Mouse (Mus musculus): ENCODE measurements around the gene Col7a1. TPM values are rescaled to one million over a fixed set of nuclear protein-coding genes. Genes with fewer than 3 reads are reported as not detected.
A peak's percentile ranks its signal among the peaks of the same experiment; 100 is the strongest.

The Col7a1 gene
- polyA plus RNA-seq, 1 experiment from 2014 or later: 3.1 TPM

- 35% methylated on average over 17 of the region's 17 CpGs for WGBS
- H3K4me3 ChIP-seq: no peak overlapping the region
These were observed 56.4 kb downstream of the Col7a1 start for GRCm38 (mm10) chr9:109009636-109010315.

DNA sequence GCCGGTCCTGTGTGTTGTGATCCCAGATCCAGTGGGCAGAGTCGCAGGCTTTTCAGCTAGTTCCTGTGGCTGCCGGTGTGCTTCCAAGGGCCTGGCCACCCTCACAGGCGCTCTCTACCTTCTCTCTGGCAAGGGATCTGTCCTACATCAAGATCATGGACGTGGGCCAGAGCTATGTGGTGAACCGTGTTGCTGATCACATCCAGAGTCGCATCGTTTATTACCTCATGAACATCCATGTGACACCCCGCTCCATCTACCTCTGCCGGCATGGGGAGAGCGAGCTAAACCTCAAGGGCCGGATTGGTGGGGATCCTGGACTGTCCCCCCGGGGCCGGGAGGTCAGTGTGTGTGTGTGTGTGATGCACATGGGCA is 56.9 kb downstream of the Col7a1 start:
- H3K9me3 ChIP-seq (replicated peaks): no peaks in the 10 kb centered on the region
- H3K27ac ChIP-seq: peak overlapping the region; percentile 4; the same call in 1 of the 2 replicates
- H3K4me1 ChIP-seq: peaks cover 26% of the 10 kb centered on the region
- H3K36me3 ChIP-seq: no peaks in the 10 kb centered on the region
- 78% methylated on average over 14 of the region's 14 CpGs for WGBS
- no peaks in the 10 kb centered on the region for H3K27me3 ChIP-seq (ENCODE audit: low read depth, poor library complexity, severe bottlenecking)
- DNase-seq (ENCODE audit: low spot score): no peak
- H3K4me3 ChIP-seq: no peak overlapping the region

More at GRCm38 (mm10) chr9:109009636-109010315, 56.4 kb downstream of the Col7a1 start:
- H3K27ac ChIP-seq: peak overlapping the region; percentile 17; the same call in 1 of the 2 replicates
- H3K4me1 ChIP-seq: peaks cover 26% of the 10 kb centered on the region
- no peak for DNase-seq (ENCODE audit: low spot score)
- no peaks in the 10 kb centered on the region for H3K9me3 ChIP-seq (replicated peaks)
- H3K36me3 ChIP-seq: no peaks in the 10 kb centered on the region
- H3K27me3 ChIP-seq (ENCODE audit: low read depth, poor library complexity, severe bottlenecking): no peaks in the 10 kb centered on the region

DNA sequence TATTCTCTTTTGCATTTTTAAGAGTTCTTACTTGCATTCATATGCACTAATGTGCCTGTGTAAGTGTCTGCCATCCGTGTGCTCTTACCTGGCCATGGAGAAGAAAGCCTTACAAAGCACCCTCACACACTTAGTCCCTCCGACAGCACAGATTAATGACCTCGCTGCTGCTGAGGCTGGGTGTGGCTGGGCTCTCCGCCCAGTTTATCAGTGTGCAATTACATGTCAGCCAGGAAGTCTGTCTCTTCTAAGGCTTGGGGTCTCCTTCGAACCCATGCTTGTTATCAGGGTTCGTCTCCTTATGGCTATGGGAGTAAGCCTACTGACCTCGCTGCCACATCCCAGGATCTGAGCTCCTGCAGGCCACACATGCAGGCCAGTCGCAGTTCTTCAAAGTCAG is 62.0 kb downstream of the Col7a1 start:
- 0 out of 2 replicates have a peak, but pooled peaks cover 8% of the 10 kb centered on the region for H3K4me1 ChIP-seq
- DNase-seq (ENCODE audit: low spot score): no peak
- no peak overlapping the region for H3K4me3 ChIP-seq
- H3K36me3 ChIP-seq: no peaks in the 10 kb centered on the region
- H3K27ac ChIP-seq: no peak overlapping the region
- H3K9me3 ChIP-seq (replicated peaks): no peaks in the 10 kb centered on the region
- no peaks in the 10 kb centered on the region for H3K27me3 ChIP-seq (ENCODE audit: low read depth, poor library complexity, severe bottlenecking)
- WGBS: 53% methylated on average over 8 of the region's 8 CpGs

DNA sequence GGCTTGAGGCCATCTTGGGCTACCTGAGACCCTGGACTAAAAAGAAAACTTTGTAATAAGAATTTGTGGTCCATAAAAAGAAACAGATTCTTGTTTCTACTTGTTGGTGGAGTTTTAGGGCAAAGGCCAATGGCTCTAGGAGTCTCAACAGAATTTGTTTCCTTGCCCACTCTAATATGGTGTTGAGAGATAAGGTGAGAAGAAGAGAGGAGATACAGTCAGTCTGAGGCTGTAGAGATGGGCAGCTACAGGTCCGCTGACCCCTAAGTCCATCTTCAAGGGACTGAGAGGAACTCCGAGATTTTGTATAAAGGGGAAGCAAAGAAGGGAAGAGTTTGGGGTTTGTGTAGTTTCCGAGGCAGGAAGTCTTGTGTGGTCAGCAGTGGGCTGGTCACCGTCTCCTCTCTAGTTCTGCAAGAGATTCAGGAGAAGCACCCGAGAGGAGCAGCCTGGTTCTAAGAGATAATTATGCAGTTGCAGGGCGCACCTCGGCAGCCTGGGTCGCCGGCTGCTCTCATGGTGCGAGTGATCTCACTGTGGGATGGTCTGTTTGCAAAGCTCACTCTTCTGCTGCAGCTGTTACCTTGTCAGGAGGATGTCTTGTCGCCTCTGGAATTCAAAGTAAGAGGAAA is 63.7 kb downstream of the Col7a1 start:
- H3K27ac ChIP-seq: no peak overlapping the region
- no peak for DNase-seq (ENCODE audit: low spot score)
- 47% methylated on average over 11 of the region's 11 CpGs for WGBS

DNA sequence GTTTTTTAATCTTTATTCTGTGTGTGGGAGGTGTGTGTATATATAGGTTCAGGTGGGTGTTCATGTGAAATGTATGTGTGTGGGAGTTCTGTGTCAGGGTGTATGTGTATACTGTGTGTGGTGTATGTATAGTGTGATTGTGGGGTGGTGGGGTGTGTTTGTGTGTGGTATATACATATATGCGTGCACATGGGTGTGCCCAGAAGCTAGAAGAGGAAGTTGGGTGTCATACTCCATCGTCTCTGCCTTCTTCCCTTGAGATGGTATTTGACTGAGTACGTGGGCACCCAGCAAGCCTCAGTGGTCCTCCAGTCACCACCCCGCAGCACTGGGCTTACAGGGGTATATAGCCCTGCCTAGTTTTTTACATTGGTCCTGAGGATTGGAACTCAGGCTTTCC is 68.0 kb downstream of the Col7a1 start:
- H3K9me3 ChIP-seq (replicated peaks): no peaks in the 10 kb centered on the region
- H3K27me3 ChIP-seq (ENCODE audit: low read depth, poor library complexity, severe bottlenecking): no peaks in the 10 kb centered on the region
- no peak for DNase-seq (ENCODE audit: low spot score)
- H3K4me1 ChIP-seq: no peaks in the 10 kb centered on the region
- no peak overlapping the region for H3K27ac ChIP-seq
- 81% methylated on average over 4 of the region's 4 CpGs for WGBS
- H3K36me3 ChIP-seq: no peaks in the 10 kb centered on the region
- H3K4me3 ChIP-seq: no peak overlapping the region

More for the DNA sequence above, 63.7 kb downstream of the Col7a1 start:
- no peak overlapping the region for H3K4me3 ChIP-seq
- 0 out of 2 replicates have a peak, but pooled peaks cover 7% of the 10 kb centered on the region for H3K4me1 ChIP-seq
- no peaks in the 10 kb centered on the region for H3K9me3 ChIP-seq (replicated peaks)
- H3K27me3 ChIP-seq (ENCODE audit: low read depth, poor library complexity, severe bottlenecking): no peaks in the 10 kb centered on the region
- no peaks in the 10 kb centered on the region for H3K36me3 ChIP-seq

GRCm38 (mm10) chr9:109022866-109023685 is 69.7 kb downstream of the Col7a1 start:
- no peaks in the 10 kb centered on the region for H3K9me3 ChIP-seq (replicated peaks)
- no peaks in the 10 kb centered on the region for H3K27me3 ChIP-seq (ENCODE audit: low read depth, poor library complexity, severe bottlenecking)
- H3K36me3 ChIP-seq: no peaks in the 10 kb centered on the region
- WGBS: 91% methylated on average over 17 of the region's 17 CpGs
- no peak overlapping the region for H3K27ac ChIP-seq
- H3K4me3 ChIP-seq: no peak overlapping the region
- no peaks in the 10 kb centered on the region for H3K4me1 ChIP-seq
- DNase-seq (ENCODE audit: low spot score): no peak

DNA sequence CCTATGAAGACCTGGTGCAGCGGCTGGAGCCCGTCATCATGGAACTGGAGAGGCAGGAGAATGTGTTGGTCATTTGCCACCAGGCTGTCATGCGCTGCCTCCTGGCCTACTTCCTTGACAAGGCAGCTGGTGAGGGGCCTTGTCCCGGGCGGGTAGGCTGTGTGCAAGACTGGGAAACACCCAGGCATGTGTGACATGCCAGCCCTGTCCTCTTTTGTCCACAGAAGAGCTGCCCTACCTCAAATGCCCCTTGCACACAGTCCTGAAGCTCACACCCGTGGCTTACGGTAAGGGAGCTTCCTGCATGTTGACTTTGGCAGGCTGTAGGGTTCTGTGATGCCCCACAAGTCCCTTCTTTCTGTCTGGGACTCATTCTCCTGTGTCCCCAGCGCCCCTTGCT is 74.1 kb downstream of the Col7a1 start:
- no peaks in the 10 kb centered on the region for H3K27me3 ChIP-seq (ENCODE audit: low read depth, poor library complexity, severe bottlenecking)
- H3K4me1 ChIP-seq: no peaks in the 10 kb centered on the region
- H3K27ac ChIP-seq: no peak overlapping the region
- DNase-seq (ENCODE audit: low spot score): no peak
- 0 out of 2 replicates have a peak, but pooled peaks cover 2% of the 10 kb centered on the region for H3K36me3 ChIP-seq
- WGBS: 85% methylated on average over 8 of the region's 8 CpGs
- no peaks in the 10 kb centered on the region for H3K9me3 ChIP-seq (replicated peaks)
- no peak overlapping the region for H3K4me3 ChIP-seq

GRCm38 (mm10) chr9:109028421-109028820 is 75.0 kb downstream of the Col7a1 start:
- Histone ChIP-seq H3K4me3 (no peak overlapping the region), H3K27me3 (ENCODE audit: low read depth, poor library complexity, severe bottlenecking) (no peaks in the 10 kb centered on the region), H3K9me3 (replicated peaks) (no peaks in the 10 kb centered on the region), H3K4me1 (no peaks in the 10 kb centered on the region), H3K36me3 (0 out of 2 replicates have a peak, but pooled peaks cover 2% of the 10 kb centered on the region), H3K27ac (no peak overlapping the region)
- WGBS: 82% methylated on average over 3 of the region's 3 CpGs
- no peak for DNase-seq (ENCODE audit: low spot score)

DNA sequence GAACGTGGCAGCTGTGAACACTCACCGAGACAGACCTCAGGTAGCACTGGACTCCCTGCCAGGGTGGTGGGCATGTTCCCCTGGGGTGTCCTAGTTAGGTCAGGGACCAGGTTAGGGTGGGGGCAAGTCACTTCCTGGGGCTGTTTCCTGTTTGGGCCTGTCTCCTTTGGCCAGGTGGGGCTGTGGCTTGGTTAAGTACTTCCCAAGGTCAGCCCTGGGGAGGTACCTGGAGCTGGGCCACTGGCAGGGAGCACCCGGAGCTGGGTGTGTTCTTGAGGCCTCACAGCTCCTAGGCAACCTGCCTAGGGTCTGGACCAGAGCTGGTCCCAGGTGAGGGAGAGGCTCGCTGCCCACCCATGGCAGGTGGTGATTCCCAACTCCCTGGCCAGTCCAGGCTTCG is 75.5 kb downstream of the Col7a1 start:
- Histone ChIP-seq H3K27ac (no peak overlapping the region), H3K4me1 (no peaks in the 10 kb centered on the region), H3K36me3 (0 out of 2 replicates have a peak, but pooled peaks cover 2% of the 10 kb centered on the region), H3K4me3 (no peak overlapping the region), H3K9me3 (replicated peaks) (no peaks in the 10 kb centered on the region), H3K27me3 (ENCODE audit: low read depth, poor library complexity, severe bottlenecking) (no peaks in the 10 kb centered on the region)
- DNase-seq (ENCODE audit: low spot score): no peak
- WGBS: 81% methylated on average over 5 of the region's 5 CpGs

GRCm38 (mm10) chr9:109030312-109030711 is 76.9 kb downstream of the Col7a1 start:
- H3K9me3 ChIP-seq (replicated peaks): no peaks in the 10 kb centered on the region
- H3K27me3 ChIP-seq (ENCODE audit: low read depth, poor library complexity, severe bottlenecking): no peaks in the 10 kb centered on the region
- no peak for DNase-seq (ENCODE audit: low spot score)
- peak overlapping the region; percentile 8; the same call in 1 of the 2 replicates for H3K27ac ChIP-seq
- no peaks in the 10 kb centered on the region for H3K4me1 ChIP-seq
- H3K4me3 ChIP-seq: no peak overlapping the region
- 0 out of 2 replicates have a peak, but pooled peaks cover 2% of the 10 kb centered on the region for H3K36me3 ChIP-seq
- WGBS: 85% methylated on average over 3 of the region's 3 CpGs

DNA sequence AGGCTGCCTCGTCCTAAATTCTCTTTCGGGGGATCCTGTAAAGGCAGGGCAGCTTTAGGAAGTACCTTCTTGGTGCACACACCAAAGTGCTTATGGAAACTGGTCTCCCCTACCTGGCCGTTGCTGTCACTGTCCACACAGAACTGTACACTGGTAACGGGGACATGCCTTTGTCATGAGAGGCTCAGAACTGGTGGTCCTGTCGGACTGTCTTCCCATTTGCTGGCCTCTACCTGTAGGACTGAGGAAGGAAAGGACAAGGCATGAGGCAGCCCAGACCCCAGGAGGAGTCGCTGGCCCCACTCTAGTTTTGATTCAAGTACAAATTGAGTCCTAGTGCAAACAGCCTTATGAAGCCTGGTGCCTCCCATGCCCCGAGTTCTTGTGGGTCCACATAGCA is 77.6 kb downstream of the Col7a1 start:
- no peak for DNase-seq (ENCODE audit: low spot score)
- Histone ChIP-seq H3K27ac (no peak overlapping the region), H3K9me3 (replicated peaks) (no peaks in the 10 kb centered on the region), H3K36me3 (0 out of 2 replicates have a peak, but pooled peaks cover 2% of the 10 kb centered on the region), H3K27me3 (ENCODE audit: low read depth, poor library complexity, severe bottlenecking) (no peaks in the 10 kb centered on the region), H3K4me3 (no peak overlapping the region), H3K4me1 (no peaks in the 10 kb centered on the region)
- 95% methylated on average over 7 of the region's 7 CpGs for WGBS

- Histone ChIP-seq H3K36me3 (0 out of 2 replicates have a peak, but pooled peaks cover 2% of the 10 kb centered on the region), H3K4me1 (no peaks in the 10 kb centered on the region), H3K27me3 (ENCODE audit: low read depth, poor library complexity, severe bottlenecking) (no peaks in the 10 kb centered on the region), H3K4me3 (no peak overlapping the region), H3K27ac (no peak overlapping the region), H3K9me3 (replicated peaks) (no peaks in the 10 kb centered on the region)
- WGBS: 83% methylated on average over 8 of the region's 8 CpGs
- no peak for DNase-seq (ENCODE audit: low spot score)
These were observed 78.3 kb downstream of the Col7a1 start for GRCm38 (mm10) chr9:109031686-109032085.

DNA sequence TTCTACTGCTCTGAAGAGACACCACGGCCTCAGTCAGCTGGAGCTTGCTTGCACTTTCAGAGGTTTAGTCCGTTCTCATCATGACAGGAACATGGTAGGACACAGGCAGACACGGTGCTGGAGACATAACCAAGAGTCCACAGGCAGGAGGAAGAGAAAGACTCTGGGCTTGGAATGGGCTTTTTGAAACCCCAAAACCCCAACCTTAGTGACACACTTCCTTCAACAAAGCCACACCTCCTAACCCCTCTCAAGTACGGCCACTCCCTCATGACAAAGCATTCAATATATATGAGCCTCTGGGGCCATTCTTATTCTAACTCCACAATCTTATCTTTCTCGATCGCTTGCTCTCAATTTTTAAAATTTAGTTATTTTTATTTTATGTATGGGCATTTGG is 79.0 kb downstream of the Col7a1 start:
- no peaks in the 10 kb centered on the region for H3K9me3 ChIP-seq (replicated peaks)
- WGBS: 86% methylated on average over 6 of the region's 6 CpGs
- H3K27ac ChIP-seq: no peak overlapping the region
- no peak for DNase-seq (ENCODE audit: low spot score)
- H3K36me3 ChIP-seq: 0 out of 2 replicates have a peak, but pooled peaks cover 2% of the 10 kb centered on the region
- no peaks in the 10 kb centered on the region for H3K4me1 ChIP-seq
- no peaks in the 10 kb centered on the region for H3K27me3 ChIP-seq (ENCODE audit: low read depth, poor library complexity, severe bottlenecking)
- no peak overlapping the region for H3K4me3 ChIP-seq

Data from limb, embryonic 10.5 days (tissue).